Mouse (Mus musculus) forebrain, embryonic 12.5 days (tissue): Measurements from ENCODE around the gene Slc30a3. TPM values are rescaled to one million over a fixed set of nuclear protein-coding genes. Genes with fewer than 3 reads are reported as not detected.
"Not testable (repeated sequence)": the region's sequence is repeated elsewhere in the genome, so short reads cannot be mapped to it uniquely, and the experiment has no call there.

Experiments
- ATAC-seq: fragments of 200-750 bp; cut with Nextera tagmentation; 2 replicates; pipeline ENCODE4 v1.8.0; 2017; ENCODE audit warnings: moderate TSS enrichment; ENCODE audit not compliant: low FRiP score
- H3K27ac ChIP-seq: fragments of 300-500 bp; sonication (generic); 2 replicates; pipeline ENCODE4 v1.5.1; 2016; ENCODE audit warnings: mild to moderate bottlenecking
- H3K27me3 ChIP-seq: fragments of 300-500 bp; sonication (generic); 2 replicates; pipeline ENCODE4 v1.6.1; 2016; ENCODE audit warnings: mild to moderate bottlenecking
- H3K36me3 ChIP-seq: fragments of 300-500 bp; sonication (generic); replicated peaks from 2 replicates; pipeline ENCODE4 v1.6.1; 2016; ENCODE audit warnings: mild to moderate bottlenecking
- H3K4me1 ChIP-seq: fragments of 300-500 bp; sonication (generic); 2 replicates; pipeline ENCODE4 v1.6.1; 2016
- H3K4me2 ChIP-seq: fragments of 300-500 bp; sonication (generic); 2 replicates; pipeline ENCODE4 v1.6.1; 2016; ENCODE audit warnings: mild to moderate bottlenecking, moderate library complexity
- H3K4me3 ChIP-seq: fragments of 300-500 bp; sonication (generic); replicated peaks from 2 replicates; pipeline ENCODE4 v1.5.1; 2016; ENCODE audit warnings: mild to moderate bottlenecking
- H3K9ac ChIP-seq: fragments of 300-500 bp; sonication (generic); 2 replicates; pipeline ENCODE4 v1.6.1; 2016; ENCODE audit warnings: mild to moderate bottlenecking
- H3K9me3 ChIP-seq: fragments of 300-500 bp; sonication (generic); 2 replicates; pipeline ENCODE4 v1.6.1; 2016
- WGBS: fragments of 180-500 bp; shearing (Covaris S2); methylation state at CpG from one replicate; pipeline ENCODE4 v1.1.7; 2016; 5-methylcytosine and 5-hydroxymethylcytosine counted together
- polyA plus RNA-seq: library from polyadenylated mRNA; unstranded; fragments of >200 nt; fragmentation: Nextera tagmentation; extraction: Ambion mirVana; gene quantifications from 2 replicates; pipeline ENCODE4 v1.2.1, GENCODE M21; 2016

Gene Slc30a3
- polyA plus RNA-seq, 1 experiment from 2014 or later, result 2.9 TPM

GRCm38 (mm10) chr5:31036556-31036955, 71.5 kb downstream of the Slc30a3 start:
- ATAC-seq, H3K9me3 ChIP-seq, H3K4me3 ChIP-seq, H3K27ac ChIP-seq, H3K4me1 ChIP-seq, H3K4me2 ChIP-seq, H3K9ac ChIP-seq, H3K27me3 ChIP-seq: not testable (repeated sequence)
- 95% methylated on average over 11 of the region's 11 CpGs for WGBS
- H3K36me3 ChIP-seq, result peaks cover 47% of the 10 kb centered on the region

Other genes with a start within 250 kb of the Slc30a3 start
- gene Tmem214, start 240.2 kb downstream of the Slc30a3 start, polyA plus RNA-seq, result 52.5 and 56.4 TPM in 2 replicates
- gene Agbl5, start 219.5 kb downstream of the Slc30a3 start, polyA plus RNA-seq, result 28.8 TPM in 2 replicates
- gene Ost4, start 200.4 kb downstream of the Slc30a3 start, polyA plus RNA-seq, result 302 and 315 TPM in 2 replicates
- gene Emilin1, start 194.8 kb downstream of the Slc30a3 start, polyA plus RNA-seq, result 39.1 and 52.4 TPM in 2 replicates
- gene Khk, start 186.8 kb downstream of the Slc30a3 start, polyA plus RNA-seq, result 4.7 and 7.7 TPM in 2 replicates
- 6.4 and 7.3 TPM in 2 replicates for gene Cgref1, start 162.6 kb downstream of the Slc30a3 start, polyA plus RNA-seq
- gene Preb, start 147.9 kb downstream of the Slc30a3 start, polyA plus RNA-seq, result 131 and 133 TPM in 2 replicates
- gene Tcf23, start 139.6 kb downstream of the Slc30a3 start, polyA plus RNA-seq, result not detected in 2 replicates
- gene Atraid, start 59.9 kb downstream of the Slc30a3 start, polyA plus RNA-seq, result 96.6 and 100 TPM in 2 replicates
- 11.1 and 12.1 TPM in 2 replicates for gene Slc5a6, start 59.3 kb downstream of the Slc30a3 start, polyA plus RNA-seq
- gene Cad, start 53.5 kb downstream of the Slc30a3 start, polyA plus RNA-seq, result 45.4 and 54.1 TPM in 2 replicates
- gene Dnajc5g, start 2.0 kb downstream of the Slc30a3 start, polyA plus RNA-seq, result not detected in 2 replicates
- not detected in 2 replicates for gene Trim54, start 8.5 kb upstream of the Slc30a3 start, polyA plus RNA-seq
- not detected in 2 replicates for gene Ucn, start 30.6 kb upstream of the Slc30a3 start, polyA plus RNA-seq
- gene Mpv17, start 46.0 kb upstream of the Slc30a3 start, polyA plus RNA-seq, result 47.0 and 47.2 TPM in 2 replicates
- 1.7 and 2.1 TPM in 2 replicates for gene Gm29609, start 71.7 kb upstream of the Slc30a3 start, polyA plus RNA-seq
- 102 and 110 TPM in 2 replicates for gene Gtf3c2, start 71.9 kb upstream of the Slc30a3 start, polyA plus RNA-seq
- 138 and 141 TPM in 2 replicates for gene Snx17, start 85.0 kb upstream of the Slc30a3 start, polyA plus RNA-seq
- 65.0 and 72.0 TPM in 2 replicates for gene Eif2b4, start 85.2 kb upstream of the Slc30a3 start, polyA plus RNA-seq
- gene Zfp513, start 94.1 kb upstream of the Slc30a3 start, polyA plus RNA-seq, result 14.3 and 17.7 TPM in 2 replicates
- 169 TPM in 2 replicates for gene Ppm1g, start 112.5 kb upstream of the Slc30a3 start, polyA plus RNA-seq
- gene Nrbp1, start 132.6 kb upstream of the Slc30a3 start, polyA plus RNA-seq, result 137 and 139 TPM in 2 replicates
- 0.54 and 0.89 TPM in 2 replicates for gene Gm9970, start 133.0 kb upstream of the Slc30a3 start, polyA plus RNA-seq
- gene Krtcap3, start 143.5 kb upstream of the Slc30a3 start, polyA plus RNA-seq, result 4.7 and 6.7 TPM in 2 replicates
- gene Ift172, start 182.9 kb upstream of the Slc30a3 start, polyA plus RNA-seq, result 46.1 and 47.8 TPM in 2 replicates
- 62.2 and 66.3 TPM in 2 replicates for gene Fndc4, start 187.8 kb upstream of the Slc30a3 start, polyA plus RNA-seq
- 0.24 TPM in 1 of 2 replicates, not detected in the other for gene Gckr, start 189.2 kb upstream of the Slc30a3 start, polyA plus RNA-seq